Mouse (Mus musculus) C2C12 (cell line): Measurements from ENCODE around the gene Cyba. TPM values are rescaled to one million over a fixed set of nuclear protein-coding genes. Genes with fewer than 3 reads are reported as not detected.

Experiments used
- H3K27me3 ChIP-seq: one replicate; pipeline ENCODE4 v1.6.1; 2011; ENCODE audit not compliant: control insufficient read depth, insufficient read depth, insufficient read length
- H3K36me3 ChIP-seq: one replicate; pipeline ENCODE4 v1.6.1; 2011; ENCODE audit not compliant: control insufficient read depth, insufficient read depth
- H3K4me3 ChIP-seq: one replicate; pipeline ENCODE4 v1.5.1; 2011; ENCODE audit warnings: mild to moderate bottlenecking, control low read depth; ENCODE audit not compliant: poor library complexity, insufficient read depth, severe bottlenecking
- H3K79me2 ChIP-seq: one replicate; pipeline ENCODE4 v1.6.1; 2011; ENCODE audit not compliant: control insufficient read depth, insufficient read depth
- H3K79me3 ChIP-seq: one replicate; pipeline ENCODE4 v1.6.1; 2011; ENCODE audit warnings: low read depth, control low read depth
- H3ac ChIP-seq: one replicate; pipeline ENCODE3; 2011; ENCODE audit warnings: low read depth; ENCODE audit not compliant: control insufficient read depth, insufficient read length
- CEBPB ChIP-seq: IDR thresholded peaks from one replicate; pipeline ENCODE4 v1.6.1; 2011; ENCODE audit warnings: low read depth, mild to moderate bottlenecking, control low read depth, moderate library complexity
- CTCF ChIP-seq: IDR thresholded peaks from one replicate; pipeline ENCODE4 v1.5.1; 2011; ENCODE audit not compliant: control insufficient read depth, insufficient read depth, insufficient read length
- FOSL1 ChIP-seq: IDR thresholded peaks from one replicate; pipeline ENCODE4 v1.8.0; 2011; ENCODE audit warnings: mild to moderate bottlenecking, low read length; ENCODE audit not compliant: poor library complexity, insufficient read depth, severe bottlenecking
- MAX ChIP-seq: IDR thresholded peaks from one replicate; pipeline ENCODE4 v1.6.1; 2011; ENCODE audit warnings: mild to moderate bottlenecking, control low read depth
- MYOD1 ChIP-seq: IDR thresholded peaks from one replicate; pipeline ENCODE4 v1.6.1; 2011; ENCODE audit warnings: low read depth; ENCODE audit not compliant: control insufficient read depth, insufficient read length
- MYOG ChIP-seq: IDR thresholded peaks from one replicate; pipeline ENCODE4 v1.6.1; 2011; ENCODE audit not compliant: control insufficient read depth, insufficient read length; ENCODE audit errors: extremely low read depth
- USF1 ChIP-seq: IDR thresholded peaks from one replicate; pipeline ENCODE4 v1.6.1; 2011; ENCODE audit warnings: low read depth, mild to moderate bottlenecking, control low read depth, moderate library complexity
- polyA plus RNA-seq: library from polyadenylated mRNA; unstranded; fragments of >200 nt; fragmentation: generic; extraction: Trizol; gene quantifications from one replicate; pipeline ENCODE4 v1.2.1, GENCODE M21; 2012; ENCODE audit warnings: missing spikeins

Cyba gene
- polyA plus RNA-seq, 1 experiment, result not detected

- no peaks in the 10 kb centered on the region for H3K79me2 ChIP-seq
- peaks cover 14% of the 10 kb centered on the region for H3K27me3 ChIP-seq
- no peaks in the 10 kb centered on the region for H3K79me3 ChIP-seq
- H3K36me3 ChIP-seq, result no peaks in the 10 kb centered on the region
- H3K4me3 ChIP-seq, result no peak overlapping the region
- TF ChIP-seq FOSL1 (no peak), MAX (no peak), CTCF (no peak), MYOD1 (no peak), USF1 (no peak), CEBPB (no peak), MYOG (no peak)
- no peak overlapping the region for H3ac ChIP-seq
These were observed 26.6 kb upstream of the Cyba start for GRCm38 (mm10) chr8:122459218-122459900.

GRCm38 (mm10) chr8:122457171-122457570 lies 24.4 kb upstream of the Cyba start:
- Histone ChIP-seq H3K79me2 (no peaks in the 10 kb centered on the region), H3K4me3 (no peak overlapping the region), H3K27me3 (peaks cover 30% of the 10 kb centered on the region), H3K79me3 (no peaks in the 10 kb centered on the region), H3K36me3 (no peaks in the 10 kb centered on the region), H3ac (no peak overlapping the region)
- TF ChIP-seq MYOG (no peak), CEBPB (no peak), MYOD1 (no peak), USF1 (no peak), MAX (no peak), CTCF (no peak), FOSL1 (no peak)

DNA sequence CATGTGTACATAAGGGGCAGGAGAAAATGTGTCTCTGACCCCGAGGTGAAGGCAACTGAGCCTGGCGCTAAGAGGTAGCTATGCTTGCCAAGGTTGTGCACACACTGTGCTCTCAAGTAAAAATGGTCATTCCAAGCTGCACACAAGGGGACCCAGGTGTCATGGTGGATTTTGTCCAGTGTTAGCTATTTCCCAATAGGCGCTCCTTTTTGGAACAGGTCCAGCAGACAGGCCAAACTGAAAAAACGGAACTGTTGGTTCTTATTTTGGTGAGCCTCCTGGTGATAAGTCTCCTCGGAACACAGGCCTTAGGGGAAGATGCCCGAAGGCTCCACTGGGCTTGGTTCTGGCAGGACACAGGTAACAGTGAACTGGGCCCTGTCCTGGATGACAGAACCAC lies 21.7 kb upstream of the Cyba start:
- Histone ChIP-seq H3K27me3 (peaks cover 39% of the 10 kb centered on the region), H3K36me3 (no peaks in the 10 kb centered on the region), H3K79me3 (no peaks in the 10 kb centered on the region), H3K4me3 (no peak overlapping the region), H3ac (no peak overlapping the region), H3K79me2 (no peaks in the 10 kb centered on the region)
- TF ChIP-seq CTCF (no peak), MYOG (no peak), CEBPB (no peak), FOSL1 (no peak), MAX (no peak), MYOD1 (no peak), USF1 (no peak)

DNA sequence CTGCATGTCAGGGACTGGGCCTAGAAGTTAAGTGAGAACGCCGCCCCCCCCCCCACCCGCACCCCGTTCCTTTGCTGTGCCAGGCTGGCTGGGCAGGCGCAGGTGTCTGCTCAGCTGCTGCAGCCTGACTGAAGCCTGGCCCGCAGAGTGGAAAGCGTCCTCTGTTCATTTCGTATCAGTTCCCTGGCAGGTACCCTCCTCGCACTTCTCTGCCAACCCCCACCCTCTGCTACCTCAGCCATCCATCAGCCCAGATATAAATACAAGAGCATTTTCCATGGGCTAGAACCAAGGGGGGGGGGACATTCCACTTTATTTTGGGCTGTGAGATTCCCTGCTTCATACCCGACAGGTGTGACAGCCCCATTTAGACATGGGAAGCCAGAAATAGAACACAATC lies 19.4 kb upstream of the Cyba start:
- H3K79me3 ChIP-seq, result no peaks in the 10 kb centered on the region
- no peak overlapping the region for H3ac ChIP-seq
- TF ChIP-seq CTCF (no peak), MAX (no peak), USF1 (no peak), CEBPB (no peak)
- peaks cover 47% of the 10 kb centered on the region for H3K27me3 ChIP-seq
- no peaks in the 10 kb centered on the region for H3K36me3 ChIP-seq
- no peaks in the 10 kb centered on the region for H3K79me2 ChIP-seq
- no peak overlapping the region for H3K4me3 ChIP-seq

GRCm38 (mm10) chr8:122451161-122451703 lies 18.5 kb upstream of the Cyba start:
- TF ChIP-seq MYOD1, result no peak
- TF ChIP-seq USF1, result no peak
- no peak for TF ChIP-seq MAX
- TF ChIP-seq CTCF, result no peak
- no peak for TF ChIP-seq MYOG
- TF ChIP-seq FOSL1, result no peak
- no peak for TF ChIP-seq CEBPB
- no peak overlapping the region for H3K4me3 ChIP-seq

More at GRCm38 (mm10) chr8:122451161-122451703, 18.5 kb upstream of the Cyba start:
- H3K79me2 ChIP-seq, result no peaks in the 10 kb centered on the region
- no peaks in the 10 kb centered on the region for H3K79me3 ChIP-seq
- H3ac ChIP-seq, result no peak overlapping the region
- peaks cover 46% of the 10 kb centered on the region for H3K27me3 ChIP-seq
- H3K36me3 ChIP-seq, result no peaks in the 10 kb centered on the region
